Mouse (Mus musculus) cerebellum, adult 2 months (tissue): Measurements from ENCODE around the gene Pcmtd2. TPM values are rescaled to one million over a fixed set of nuclear protein-coding genes. Genes with fewer than 3 reads are reported as not detected.
A peak's percentile ranks its signal among the peaks of the same experiment; 100 is the strongest.
"Not testable (repeated sequence)": the region's sequence is repeated elsewhere in the genome, so short reads cannot be mapped to it uniquely, and the experiment has no call there.

Experiments
- DNase-seq, 2 experiments: peaks; one replicate each; pipeline ENCODE4 v3.0.0; 2021
- H3K27ac ChIP-seq: fragments of 200-500 bp; 2 replicates; pipeline ENCODE4 v1.5.1; 2012; ENCODE audit warnings: low read length, control low read depth, inconsistent platforms; ENCODE audit not compliant: insufficient read depth
- H3K27me3 ChIP-seq: fragments of 200-500 bp; 2 replicates; pipeline ENCODE4 v1.6.1; 2012; ENCODE audit warnings: inconsistent platforms, mild to moderate bottlenecking, low read length, moderate library complexity; ENCODE audit not compliant: control insufficient read depth, insufficient read depth
- H3K4me1 ChIP-seq: fragments of 200-500 bp; 2 replicates; pipeline ENCODE4 v1.6.1; 2011; ENCODE audit warnings: low read length; ENCODE audit not compliant: control insufficient read depth, insufficient read depth
- H3K4me3 ChIP-seq: fragments of 200-500 bp; replicated peaks from 2 replicates; pipeline ENCODE3; 2011; ENCODE audit warnings: mild to moderate bottlenecking, low read depth, low read length, control low read depth; ENCODE audit not compliant: insufficient read depth
- CTCF ChIP-seq: fragments of 200-500 bp; IDR thresholded peaks from 2 replicates; pipeline ENCODE4 v1.5.1; 2011; ENCODE audit warnings: low read depth, mild to moderate bottlenecking, control low read depth, low read length, moderate library complexity, borderline replicate concordance; ENCODE audit not compliant: insufficient read depth
- POLR2A ChIP-seq: fragments of 200-500 bp; IDR thresholded peaks from 2 replicates; pipeline ENCODE4 v1.6.1; 2011; ENCODE audit warnings: low read length, control low read depth, borderline replicate concordance; ENCODE audit not compliant: insufficient read depth
- WGBS: fragments of 180-500 bp; shearing (Covaris S2); methylation state at CpG from one replicate; pipeline ENCODE4 v1.1.7; 2018; 5-methylcytosine and 5-hydroxymethylcytosine counted together
- polyA plus RNA-seq: library from polyadenylated mRNA; depleted of rRNA; stranded (reverse); fragments of >200 nt; gene quantifications from 2 replicates; pipeline ENCODE4 v1.2.3, GENCODE M21; 2012; rRNA removed

The Pcmtd2 gene
- polyA plus RNA-seq = 94.1 and 105 TPM in 2 replicates

DNA sequence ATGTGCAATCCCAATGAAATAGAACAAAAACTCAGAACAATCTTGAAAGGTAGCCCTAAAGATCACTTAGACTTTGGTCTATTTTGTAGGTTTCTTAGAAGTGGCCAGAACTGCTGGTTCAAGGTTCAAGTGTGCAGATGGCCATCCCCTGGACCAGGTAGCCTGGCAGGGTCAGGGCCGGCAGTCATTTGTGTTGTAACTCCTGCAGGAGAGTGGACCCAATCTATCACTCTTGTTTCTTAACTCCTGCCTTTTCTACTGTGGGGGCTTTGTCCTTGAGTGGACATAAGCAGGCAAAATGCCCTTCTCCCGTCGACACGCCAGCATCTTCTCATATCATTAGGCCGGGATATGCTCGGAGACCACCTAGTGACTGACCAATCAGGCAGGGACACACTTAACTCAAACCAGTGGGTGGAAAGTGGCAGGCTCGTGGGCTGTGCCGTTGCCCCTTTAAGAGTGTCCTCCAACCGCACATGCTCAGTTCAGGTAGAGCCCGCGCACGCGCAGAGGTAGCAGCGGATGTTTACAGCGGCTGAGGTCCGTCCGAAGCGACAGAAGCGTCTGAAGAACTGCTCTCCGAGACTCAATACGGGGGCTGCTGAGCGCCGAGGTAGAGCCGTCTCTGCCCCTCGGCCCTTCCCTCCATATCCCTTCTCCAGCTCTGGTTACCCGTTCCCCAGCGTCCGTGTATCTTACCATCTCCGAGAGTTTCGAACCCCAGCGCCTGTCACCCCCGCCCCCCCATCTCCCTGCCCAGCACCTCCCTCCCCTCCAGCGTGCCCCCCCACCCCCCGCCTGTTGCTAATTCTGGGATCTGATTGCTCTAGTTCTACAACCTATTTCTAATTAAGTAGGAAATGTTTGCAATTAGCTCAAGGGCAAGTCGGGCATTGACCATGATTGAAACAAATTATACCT lies at the start of gene Pcmtd2:
Gene Pcmtd2, plus strand, starts transcription at position 483 of the 921 bp plus-strand sequence.
- peak; percentile 93 to 94 for DNase-seq
- under 1% methylated on average over 35 of the region's 35 CpGs for WGBS
- Histone ChIP-seq H3K27ac (peak within 1 kb of the TSS; percentile 79), H3K4me1 (peaks cover 6% of the 10 kb centered on the region), H3K4me3 (peak within 1 kb of the TSS; percentile 92), H3K27me3 (no peaks in the 10 kb centered on the region)
- TF ChIP-seq POLR2A (peak; percentile 95), CTCF (no peak)

DNA sequence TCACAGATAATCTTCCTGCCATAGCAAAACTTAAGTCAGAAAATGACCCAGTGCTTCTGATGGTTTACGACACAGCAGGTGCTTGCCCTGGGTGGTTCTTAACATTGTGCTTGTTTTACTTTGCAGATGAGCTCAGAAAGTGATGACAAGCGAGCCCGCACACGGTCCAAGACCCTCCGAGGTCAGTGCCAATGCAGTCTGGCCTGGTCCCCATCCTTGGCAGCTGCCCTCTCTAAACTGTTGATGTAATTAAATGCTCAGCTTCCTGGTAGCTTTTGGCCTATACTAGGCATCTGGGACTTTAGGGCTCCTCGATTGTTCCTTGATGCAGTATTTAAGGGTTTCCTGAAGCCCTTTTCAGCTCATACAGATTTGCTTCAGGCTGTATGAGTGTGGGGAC lies 48.3 kb upstream of the Pcmtd2 start:
- Histone ChIP-seq H3K4me1 (peaks cover 10% of the 10 kb centered on the region; the same call in 1 of the 2 replicates), H3K4me3 (no peak overlapping the region), H3K27me3 (no peaks in the 10 kb centered on the region), H3K27ac (no peak overlapping the region)
- 15% methylated on average over 6 of the region's 6 CpGs for WGBS
- DNase-seq = no peak
- no peak for TF ChIP-seq POLR2A

DNA sequence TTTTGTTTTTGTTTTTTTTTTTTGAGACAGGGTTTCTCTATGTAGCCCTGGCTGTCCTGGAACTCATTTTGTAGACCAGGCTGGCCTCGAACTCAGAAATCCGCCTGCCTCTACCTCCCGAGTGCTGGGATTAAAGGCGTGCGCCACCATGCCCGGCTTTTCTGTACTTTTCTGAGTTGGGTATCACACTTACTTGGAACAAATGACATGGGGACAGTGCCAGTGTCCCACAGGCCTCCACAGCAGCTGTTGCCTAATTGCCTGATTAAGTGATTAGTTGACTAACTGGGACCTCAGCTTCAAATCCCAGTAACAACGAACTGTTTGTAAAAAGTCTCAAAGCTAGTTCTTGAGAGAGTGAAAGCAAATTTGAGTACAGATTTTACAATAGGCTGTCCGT lies 44.5 kb upstream of the Pcmtd2 start:
- not testable (repeated sequence) for H3K27ac ChIP-seq, H3K27me3 ChIP-seq, H3K4me3 ChIP-seq, DNase-seq
- peaks cover 31% of the 10 kb centered on the region for H3K4me1 ChIP-seq
- 54% methylated on average over 8 of the region's 8 CpGs for WGBS

DNA sequence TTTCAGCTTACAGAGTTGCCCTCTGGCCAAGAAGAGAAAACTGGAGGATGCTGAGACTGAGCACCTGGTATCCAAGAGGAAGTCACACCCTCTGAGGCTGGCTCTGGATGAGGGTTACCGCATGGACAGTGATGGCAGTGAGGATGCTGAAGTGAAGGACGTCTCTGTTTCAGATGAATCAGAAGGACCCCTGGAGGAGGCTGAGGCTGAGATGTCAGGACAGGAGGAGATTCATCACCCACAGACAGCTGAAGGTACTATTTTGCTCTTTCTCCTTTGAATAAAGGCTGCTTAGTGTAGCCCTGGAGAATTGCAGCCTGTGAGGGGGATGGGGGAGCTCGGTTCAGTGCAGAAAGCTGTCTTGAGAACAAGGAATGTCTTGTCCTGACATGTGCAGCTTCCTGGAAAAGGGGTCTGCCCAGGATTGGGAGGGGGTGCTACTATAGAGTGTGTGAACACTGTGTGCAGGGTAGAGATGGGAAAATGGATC lies 42.0 kb upstream of the Pcmtd2 start:
- TF ChIP-seq POLR2A = no peak
- no peak for TF ChIP-seq CTCF
- Histone ChIP-seq H3K27ac (peak overlapping the region; percentile 71), H3K4me1 (peaks cover 33% of the 10 kb centered on the region), H3K27me3 (no peaks in the 10 kb centered on the region), H3K4me3 (no peak overlapping the region)
- DNase-seq = peak; percentile 51 to 75
- WGBS = 11% methylated on average over 3 of the region's 3 CpGs

DNA sequence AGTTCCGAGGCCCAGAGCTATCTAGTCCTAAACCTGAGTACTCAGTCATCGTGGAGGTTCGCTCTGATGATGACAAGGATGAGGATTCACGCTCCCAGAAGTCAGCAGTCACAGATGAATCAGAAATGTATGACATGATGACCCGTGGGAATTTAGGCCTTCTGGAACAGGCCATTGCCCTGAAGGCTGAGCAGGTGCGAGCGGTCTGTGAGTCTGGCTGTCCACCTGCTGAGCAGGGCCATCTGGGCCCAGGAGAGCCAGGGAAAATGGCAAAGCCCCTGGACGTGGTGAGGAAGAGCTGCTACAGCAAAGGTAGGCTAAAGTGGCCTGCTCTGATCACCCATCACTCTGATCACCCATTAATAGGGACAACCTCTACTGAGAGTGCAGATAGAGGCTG lies 40.0 kb upstream of the Pcmtd2 start:
- no peak; the same call in 1 of the 2 replicates for TF ChIP-seq CTCF
- no peak for TF ChIP-seq POLR2A
- WGBS = 9% methylated on average over 8 of the region's 8 CpGs

DNA sequence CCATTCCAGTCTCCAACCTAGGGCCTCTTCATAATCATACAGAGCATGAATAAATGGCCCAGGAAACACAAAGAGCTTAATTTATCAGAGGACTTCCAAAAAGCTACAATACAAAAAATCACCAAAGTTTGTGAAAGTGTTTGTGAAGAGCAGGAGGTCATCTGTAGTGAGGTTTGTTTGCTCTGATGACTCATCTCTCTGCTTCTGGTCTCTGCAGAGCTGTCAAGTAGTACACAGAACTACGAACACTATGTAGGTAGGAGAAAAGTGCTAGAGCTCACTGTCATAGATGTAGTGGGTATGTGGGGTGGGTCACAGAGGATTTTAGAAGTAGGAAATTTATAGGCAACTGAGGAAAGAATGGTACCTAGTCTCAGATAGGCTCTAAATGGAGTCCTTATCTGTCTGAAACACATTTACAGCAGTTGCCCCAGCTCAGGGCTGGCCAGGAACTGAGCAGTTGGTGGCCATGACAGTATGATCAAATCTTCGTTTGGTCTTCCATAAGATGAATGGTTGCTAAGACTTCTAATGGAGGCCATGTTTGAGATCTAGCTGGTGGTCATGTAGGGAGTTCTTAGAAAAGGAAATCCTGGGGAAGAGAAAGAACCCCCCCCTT lies 8.5 kb upstream of the Pcmtd2 start:
- no peaks in the 10 kb centered on the region for H3K27me3 ChIP-seq
- no peak for DNase-seq
- 76% methylated on average over 2 of the region's 2 CpGs for WGBS

More for the DNA sequence above, 40.0 kb upstream of the Pcmtd2 start:
- peak overlapping the region; percentile 85 for H3K27ac ChIP-seq
- DNase-seq = peak; percentile 86 to 93
- H3K27me3 ChIP-seq = no peaks in the 10 kb centered on the region
- H3K4me1 ChIP-seq = peaks cover 33% of the 10 kb centered on the region
- H3K4me3 ChIP-seq = no peak overlapping the region

DNA sequence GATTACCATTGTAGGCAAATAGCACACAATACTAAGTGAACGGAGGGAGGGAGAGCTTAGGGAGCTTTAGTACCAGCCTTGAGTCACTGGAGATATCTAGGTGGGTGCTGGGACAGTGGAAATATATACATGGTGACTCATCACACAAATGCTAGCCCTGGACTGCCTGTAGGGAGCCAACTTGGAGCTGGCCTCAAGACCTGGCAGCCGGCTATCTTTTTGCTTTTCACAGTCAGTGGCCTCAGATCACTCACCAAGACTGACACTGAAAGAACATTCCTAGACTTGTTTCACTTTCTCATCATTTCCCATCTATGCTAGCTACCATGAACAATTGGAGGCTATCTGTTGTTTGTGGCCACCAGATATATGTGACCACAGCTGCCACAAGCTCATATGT lies 4.9 kb upstream of the Pcmtd2 start:
- Histone ChIP-seq H3K4me3 (no peak overlapping the region), H3K4me1 (peaks cover 8% of the 10 kb centered on the region; the same call in 1 of the 2 replicates), H3K27ac (no peak overlapping the region), H3K27me3 (no peaks in the 10 kb centered on the region)
- peak; percentile 43 to 81 for DNase-seq
- WGBS = 14% methylated on average over 2 of the region's 2 CpGs
- no peak for TF ChIP-seq POLR2A
- TF ChIP-seq CTCF = no peak

More for the DNA sequence above, 8.5 kb upstream of the Pcmtd2 start:
- Histone ChIP-seq H3K4me1 (peaks cover 4% of the 10 kb centered on the region; the same call in 1 of the 2 replicates), H3K27ac (no peak overlapping the region), H3K4me3 (no peak overlapping the region)
- TF ChIP-seq CTCF (no peak), POLR2A (no peak)

DNA sequence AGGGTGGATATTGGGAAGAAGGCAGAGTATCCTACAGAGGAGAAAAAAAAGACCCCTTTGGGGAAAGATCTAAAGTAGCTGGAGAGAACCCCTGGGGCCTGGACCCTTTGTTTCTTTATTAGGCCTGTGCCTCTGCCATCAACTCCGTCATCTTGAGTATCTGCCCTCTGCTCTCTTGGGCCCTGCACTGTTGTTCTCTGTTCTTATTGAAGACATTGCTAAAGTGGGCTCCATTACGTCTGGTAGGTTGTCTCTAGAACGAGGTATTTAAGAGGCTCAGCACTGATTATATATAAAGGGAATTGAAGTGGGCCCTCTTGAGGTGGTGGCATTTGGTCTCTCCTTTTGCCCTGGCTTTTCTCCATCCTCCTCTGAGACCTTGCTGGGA lies 633 bp downstream of the Pcmtd2 start:
- Histone ChIP-seq H3K4me1 (peaks cover 6% of the 10 kb centered on the region), H3K27me3 (no peaks in the 10 kb centered on the region), H3K4me3 (peak overlapping the region; percentile 92), H3K27ac (peak overlapping the region; percentile 29; the same call in 1 of the 2 replicates)
- TF ChIP-seq CTCF = no peak
- no peak for TF ChIP-seq POLR2A
- WGBS = 0% methylated on average over 3 of the region's 3 CpGs
- peak; percentile 37 to 46 for DNase-seq
